Mouse (Mus musculus): ENCODE data around the gene Ppp1r13b. TPM values are rescaled to one million over a fixed set of nuclear protein-coding genes. Genes with fewer than 3 reads are reported as not detected.

Ppp1r13b gene
- polyA plus RNA-seq, 1 experiment from 2014 or later: 6.3 TPM

GRCm38 (mm10) chr12:111894082-111894481 is 13.8 kb downstream of the Ppp1r13b start:
- DNase-seq (ENCODE audit: low spot score, missing footprints) (peak; percentile 35), ATAC-seq (ENCODE audit: low FRiP score) (no peak)
- Histone ChIP-seq H3K36me3 (ENCODE audit: control insufficient read depth, insufficient read depth, low read length) (no peaks in the 10 kb centered on the region), H3K4me2 (no peak overlapping the region), H3K4me3 (ENCODE audit: low read depth, low read length) (no peak overlapping the region), H3K27ac (ENCODE audit: low read depth, low read length) (no peak overlapping the region), H3K9me3 (ENCODE audit: control insufficient read depth, low read length) (no peaks in the 10 kb centered on the region), H3K4me1 (ENCODE audit: control insufficient read depth, insufficient read depth, low read length) (no peaks in the 10 kb centered on the region), H3K9ac (ENCODE audit: low read length) (no peak overlapping the region), H3K27me3 (ENCODE audit: control insufficient read depth, insufficient read depth, low read length) (no peaks in the 10 kb centered on the region)
- 60% methylated on average over 1 of the region's 1 CpGs for WGBS

- Histone ChIP-seq H3K27ac (ENCODE audit: low read depth, low read length) (no peak overlapping the region), H3K9me3 (ENCODE audit: control insufficient read depth, low read length) (no peaks in the 10 kb centered on the region), H3K4me1 (ENCODE audit: control insufficient read depth, insufficient read depth, low read length) (no peaks in the 10 kb centered on the region), H3K4me2 (no peak overlapping the region), H3K4me3 (ENCODE audit: low read depth, low read length) (no peak overlapping the region), H3K9ac (ENCODE audit: low read length) (no peak overlapping the region), H3K27me3 (ENCODE audit: control insufficient read depth, insufficient read depth, low read length) (no peaks in the 10 kb centered on the region), H3K36me3 (ENCODE audit: control insufficient read depth, insufficient read depth, low read length) (no peaks in the 10 kb centered on the region)
- DNase-seq (ENCODE audit: low spot score, missing footprints) (peak; percentile 35), ATAC-seq (ENCODE audit: low FRiP score) (no peak)
- 93% methylated on average over 1 of the region's 1 CpGs for WGBS
Observed at GRCm38 (mm10) chr12:111892981-111893380, 14.9 kb downstream of the Ppp1r13b start.

- no peak overlapping the region for H3K9ac ChIP-seq (ENCODE audit: low read length)
- no peaks in the 10 kb centered on the region for H3K9me3 ChIP-seq (ENCODE audit: control insufficient read depth, low read length)
- no peak overlapping the region for H3K27ac ChIP-seq (ENCODE audit: low read depth, low read length)
- no peaks in the 10 kb centered on the region for H3K36me3 ChIP-seq (ENCODE audit: control insufficient read depth, insufficient read depth, low read length)
- H3K4me2 ChIP-seq: no peak overlapping the region
- 85% methylated on average over 4 of the region's 4 CpGs for WGBS
- H3K27me3 ChIP-seq (ENCODE audit: control insufficient read depth, insufficient read depth, low read length): no peaks in the 10 kb centered on the region
- DNase-seq (ENCODE audit: low spot score, missing footprints): no peak
- no peak overlapping the region for H3K4me3 ChIP-seq (ENCODE audit: low read depth, low read length)
- ATAC-seq (ENCODE audit: low FRiP score): no peak
- H3K4me1 ChIP-seq (ENCODE audit: control insufficient read depth, insufficient read depth, low read length): no peaks in the 10 kb centered on the region
Observed at GRCm38 (mm10) chr12:111891800-111892199, 16.1 kb downstream of the Ppp1r13b start.

DNA sequence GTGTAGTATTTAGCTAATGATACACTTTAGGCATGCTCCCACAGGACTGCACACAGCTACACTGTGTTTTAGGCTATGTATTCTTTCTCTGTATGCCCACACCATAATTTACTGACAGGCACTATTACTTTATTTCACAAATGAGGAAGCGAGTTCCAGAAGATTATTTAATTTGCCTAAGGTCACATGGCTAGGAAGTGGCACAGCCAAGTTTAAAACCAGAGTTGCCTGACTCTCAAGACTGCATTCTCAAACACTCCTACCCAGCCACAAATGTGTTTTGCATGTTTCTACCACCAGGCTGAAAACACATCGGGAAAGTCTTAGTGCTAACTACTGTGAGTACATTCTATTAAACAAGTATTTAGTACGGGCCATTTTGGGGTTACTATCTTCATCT is 18.7 kb downstream of the Ppp1r13b start:
- H3K27me3 ChIP-seq (ENCODE audit: control insufficient read depth, insufficient read depth, low read length): no peaks in the 10 kb centered on the region
- ATAC-seq (ENCODE audit: low FRiP score) (no peak), DNase-seq (ENCODE audit: low spot score, missing footprints) (no peak)
- WGBS: 85% methylated on average over 3 of the region's 3 CpGs
- no peak overlapping the region for H3K4me3 ChIP-seq (ENCODE audit: low read depth, low read length)
- H3K9ac ChIP-seq (ENCODE audit: low read length): no peak overlapping the region
- H3K27ac ChIP-seq (ENCODE audit: low read depth, low read length): no peak overlapping the region
- no peaks in the 10 kb centered on the region for H3K9me3 ChIP-seq (ENCODE audit: control insufficient read depth, low read length)
- no peaks in the 10 kb centered on the region for H3K4me1 ChIP-seq (ENCODE audit: control insufficient read depth, insufficient read depth, low read length)
- H3K36me3 ChIP-seq (ENCODE audit: control insufficient read depth, insufficient read depth, low read length): no peaks in the 10 kb centered on the region
- no peak overlapping the region for H3K4me2 ChIP-seq

DNA sequence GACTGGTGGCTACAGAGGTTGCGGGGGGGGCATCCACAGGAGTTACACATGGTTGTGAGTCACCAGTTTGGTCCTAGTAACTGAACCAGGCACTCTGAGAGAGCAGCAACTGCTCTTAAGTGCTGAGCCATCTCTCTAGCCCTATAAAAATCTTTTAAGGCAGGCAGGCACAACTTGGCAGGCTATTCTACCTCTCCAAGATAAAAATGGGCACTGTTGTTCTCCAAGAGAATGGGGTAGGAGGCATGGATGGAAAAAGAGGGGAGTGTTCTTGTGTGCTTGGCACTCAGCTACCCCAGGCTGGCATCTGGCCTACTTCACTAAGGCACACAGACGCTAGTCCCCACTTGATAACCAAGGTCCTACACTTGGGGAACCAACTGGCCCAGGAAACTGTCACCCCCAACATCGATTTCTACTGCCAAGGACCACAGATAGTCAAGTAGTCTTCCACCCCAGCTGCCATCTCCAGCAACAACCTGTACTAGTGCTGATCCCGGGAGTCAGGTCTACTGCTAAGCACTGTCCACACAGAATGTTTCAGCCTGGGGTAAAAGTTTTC is 19.5 kb downstream of the Ppp1r13b start:
- Histone ChIP-seq H3K4me1 (ENCODE audit: control insufficient read depth, insufficient read depth, low read length) (no peaks in the 10 kb centered on the region), H3K9ac (ENCODE audit: low read length) (no peak overlapping the region), H3K36me3 (ENCODE audit: control insufficient read depth, insufficient read depth, low read length) (no peaks in the 10 kb centered on the region), H3K4me2 (no peak overlapping the region), H3K27ac (ENCODE audit: low read depth, low read length) (no peak overlapping the region), H3K9me3 (ENCODE audit: control insufficient read depth, low read length) (no peaks in the 10 kb centered on the region), H3K27me3 (ENCODE audit: control insufficient read depth, insufficient read depth, low read length) (no peaks in the 10 kb centered on the region), H3K4me3 (ENCODE audit: low read depth, low read length) (no peak overlapping the region)
- ATAC-seq (ENCODE audit: low FRiP score) (no peak), DNase-seq (ENCODE audit: low spot score, missing footprints) (peak; percentile 26)
- 88% methylated on average over 4 of the region's 4 CpGs for WGBS

DNA sequence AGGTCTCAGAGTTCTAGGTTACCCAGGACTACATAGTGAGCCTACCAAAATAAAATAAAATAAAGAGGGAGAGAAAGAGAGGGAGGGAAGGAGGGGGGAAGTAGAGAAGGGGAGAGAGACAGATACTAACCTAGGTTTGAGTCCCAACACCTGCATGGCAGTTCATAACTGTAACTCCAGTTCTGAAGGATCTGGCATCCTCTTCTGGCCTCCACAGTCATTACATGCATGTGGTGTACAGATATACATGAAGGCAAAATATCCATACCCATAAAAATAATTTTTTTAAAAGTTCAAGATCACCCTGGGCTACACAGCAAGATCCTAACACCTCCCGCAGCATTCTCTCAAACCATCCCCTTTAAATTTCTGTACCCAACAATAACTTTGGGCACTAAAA is 20.9 kb downstream of the Ppp1r13b start:
- Histone ChIP-seq H3K4me1 (ENCODE audit: control insufficient read depth, insufficient read depth, low read length) (no peaks in the 10 kb centered on the region), H3K9ac (ENCODE audit: low read length) (no peak overlapping the region), H3K27me3 (ENCODE audit: control insufficient read depth, insufficient read depth, low read length) (no peaks in the 10 kb centered on the region), H3K27ac (ENCODE audit: low read depth, low read length) (no peak overlapping the region), H3K36me3 (ENCODE audit: control insufficient read depth, insufficient read depth, low read length) (no peaks in the 10 kb centered on the region), H3K4me2 (no peak overlapping the region), H3K4me3 (ENCODE audit: low read depth, low read length) (no peak overlapping the region), H3K9me3 (ENCODE audit: control insufficient read depth, low read length) (no peaks in the 10 kb centered on the region)
- ATAC-seq (ENCODE audit: low FRiP score): no peak
- WGBS: 95% methylated on average over 1 of the region's 1 CpGs
- DNase-seq (ENCODE audit: low spot score, missing footprints): no peak

DNA sequence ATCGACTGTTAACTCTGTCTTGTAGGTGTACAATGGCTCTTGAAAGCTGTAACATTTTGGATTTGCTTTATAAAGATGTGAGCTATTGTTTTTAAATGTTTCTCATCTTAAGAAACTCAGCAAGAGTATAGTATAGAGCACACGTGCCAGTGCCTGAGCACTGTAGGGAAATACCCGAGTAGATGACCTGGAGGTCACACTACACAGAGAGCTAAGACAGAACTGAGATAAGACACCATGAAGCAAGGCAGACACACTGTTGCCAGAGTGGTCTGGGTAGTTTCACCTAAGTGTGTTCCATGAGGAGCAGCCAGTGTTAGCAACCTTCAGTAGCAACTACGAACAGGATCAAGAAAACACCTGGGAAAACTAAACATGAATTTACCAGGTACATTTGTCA is 25.1 kb downstream of the Ppp1r13b start:
- no peaks in the 10 kb centered on the region for H3K9me3 ChIP-seq (ENCODE audit: control insufficient read depth, low read length)
- DNase-seq (ENCODE audit: low spot score, missing footprints): peak; percentile 57
- H3K27ac ChIP-seq (ENCODE audit: low read depth, low read length): no peak overlapping the region
- no peak overlapping the region for H3K4me2 ChIP-seq
- no peaks in the 10 kb centered on the region for H3K27me3 ChIP-seq (ENCODE audit: control insufficient read depth, insufficient read depth, low read length)
- ATAC-seq (ENCODE audit: low FRiP score): no peak
- WGBS: 76% methylated on average over 4 of the region's 4 CpGs
- H3K36me3 ChIP-seq (ENCODE audit: control insufficient read depth, insufficient read depth, low read length): no peaks in the 10 kb centered on the region
- H3K4me1 ChIP-seq (ENCODE audit: control insufficient read depth, insufficient read depth, low read length): no peaks in the 10 kb centered on the region
- H3K9ac ChIP-seq (ENCODE audit: low read length): no peak overlapping the region
- no peak overlapping the region for H3K4me3 ChIP-seq (ENCODE audit: low read depth, low read length)

DNA sequence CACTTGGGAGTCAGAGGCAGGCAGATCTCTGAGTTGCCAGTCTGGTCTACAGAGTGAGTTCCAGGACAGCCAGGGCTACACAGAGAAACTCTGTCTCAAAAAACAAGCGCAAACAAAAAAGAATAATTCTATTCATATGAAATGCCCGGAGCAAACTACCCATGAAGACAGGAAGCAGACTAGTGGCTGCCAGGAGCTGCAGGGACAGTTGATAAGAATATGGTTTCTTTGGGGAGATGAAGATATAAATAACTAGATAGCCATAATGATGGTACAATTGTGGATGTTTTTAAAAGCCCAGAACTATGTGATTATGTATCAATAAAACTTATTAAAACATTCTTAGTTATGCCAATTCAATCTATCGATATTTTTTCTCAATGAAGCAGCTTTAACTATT is 25.9 kb downstream of the Ppp1r13b start:
- no peaks in the 10 kb centered on the region for H3K4me1 ChIP-seq (ENCODE audit: control insufficient read depth, insufficient read depth, low read length)
- H3K4me2 ChIP-seq: no peak overlapping the region
- H3K36me3 ChIP-seq (ENCODE audit: control insufficient read depth, insufficient read depth, low read length): no peaks in the 10 kb centered on the region
- H3K27me3 ChIP-seq (ENCODE audit: control insufficient read depth, insufficient read depth, low read length): no peaks in the 10 kb centered on the region
- H3K27ac ChIP-seq (ENCODE audit: low read depth, low read length): no peak overlapping the region
- no peak overlapping the region for H3K9ac ChIP-seq (ENCODE audit: low read length)
- H3K9me3 ChIP-seq (ENCODE audit: control insufficient read depth, low read length): no peaks in the 10 kb centered on the region
- DNase-seq (ENCODE audit: low spot score, missing footprints) (peak; percentile 61), ATAC-seq (ENCODE audit: low FRiP score) (no peak)
- 84% methylated on average over 3 of the region's 3 CpGs for WGBS
- H3K4me3 ChIP-seq (ENCODE audit: low read depth, low read length): no peak overlapping the region

- H3K4me2 ChIP-seq: no peak overlapping the region
- no peaks in the 10 kb centered on the region for H3K4me1 ChIP-seq (ENCODE audit: control insufficient read depth, insufficient read depth, low read length)
- H3K36me3 ChIP-seq (ENCODE audit: control insufficient read depth, insufficient read depth, low read length): no peaks in the 10 kb centered on the region
- H3K27me3 ChIP-seq (ENCODE audit: control insufficient read depth, insufficient read depth, low read length): no peaks in the 10 kb centered on the region
- ATAC-seq (ENCODE audit: low FRiP score) (peak; percentile 63), DNase-seq (ENCODE audit: low spot score, missing footprints) (peak; percentile 95)
- H3K9ac ChIP-seq (ENCODE audit: low read length): no peak overlapping the region
- H3K4me3 ChIP-seq (ENCODE audit: low read depth, low read length): no peak overlapping the region
- no peaks in the 10 kb centered on the region for H3K9me3 ChIP-seq (ENCODE audit: control insufficient read depth, low read length)
- WGBS: 19% methylated on average over 3 of the region's 3 CpGs
- no peak overlapping the region for H3K27ac ChIP-seq (ENCODE audit: low read depth, low read length)
Observed at GRCm38 (mm10) chr12:111878213-111878612, 29.7 kb downstream of the Ppp1r13b start.

Data from midbrain, embryonic 11.5 days (tissue).